Mouse (Mus musculus): ENCODE results near the gene Faap24. TPM values are rescaled to one million over a fixed set of nuclear protein-coding genes. Genes with fewer than 3 reads are reported as not detected.

The Faap24 gene
- polyA plus RNA-seq, 1 experiment from 2014 or later, result 21.3 TPM

DNA sequence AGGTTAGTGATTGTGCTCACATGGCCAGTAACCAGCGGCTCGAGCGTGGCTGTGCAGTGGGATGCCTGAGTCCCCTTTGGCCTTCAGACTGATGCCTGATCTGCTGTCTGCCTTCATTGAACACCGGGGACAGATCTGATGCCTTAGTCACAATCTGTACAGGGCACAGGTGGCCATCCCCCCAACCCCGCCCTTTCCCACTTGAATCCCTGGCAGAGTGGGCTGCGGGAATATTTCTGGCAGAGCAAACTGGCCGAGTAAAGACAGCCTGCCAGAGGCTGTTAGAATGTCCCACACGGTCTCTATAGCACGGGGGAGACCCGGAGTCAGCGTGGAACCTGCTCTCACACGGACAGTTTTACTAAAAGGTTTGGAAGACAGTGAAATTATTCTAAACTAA is 39.0 kb downstream of the Faap24 start:
- Histone ChIP-seq H3K4me2 (ENCODE audit: low read length) (no peak overlapping the region), H3K9ac (ENCODE audit: low read length) (no peak overlapping the region), H3K27me3 (replicated peaks; ENCODE audit: control insufficient read depth, insufficient read depth, low read length) (no peaks in the 10 kb centered on the region), H3K9me3 (ENCODE audit: control insufficient read depth, low read length) (no peaks in the 10 kb centered on the region), H3K36me3 (ENCODE audit: control insufficient read depth, insufficient read depth, low read length) (no peaks in the 10 kb centered on the region), H3K4me3 (ENCODE audit: low read depth, low read length) (no peak overlapping the region), H3K4me1 (replicated peaks; ENCODE audit: control insufficient read depth, insufficient read depth, low read length) (0 out of 2 replicates have a peak, but pooled peaks cover 3% of the 10 kb centered on the region), H3K27ac (ENCODE audit: low read depth) (no peak overlapping the region)
- WGBS, result 87% methylated on average over 12 of the region's 12 CpGs
- ATAC-seq (replicated peaks; ENCODE audit: low FRiP score, low TSS enrichment, low read depth), result no peak
- DNase-seq (ENCODE audit: low spot score), result no peak

DNA sequence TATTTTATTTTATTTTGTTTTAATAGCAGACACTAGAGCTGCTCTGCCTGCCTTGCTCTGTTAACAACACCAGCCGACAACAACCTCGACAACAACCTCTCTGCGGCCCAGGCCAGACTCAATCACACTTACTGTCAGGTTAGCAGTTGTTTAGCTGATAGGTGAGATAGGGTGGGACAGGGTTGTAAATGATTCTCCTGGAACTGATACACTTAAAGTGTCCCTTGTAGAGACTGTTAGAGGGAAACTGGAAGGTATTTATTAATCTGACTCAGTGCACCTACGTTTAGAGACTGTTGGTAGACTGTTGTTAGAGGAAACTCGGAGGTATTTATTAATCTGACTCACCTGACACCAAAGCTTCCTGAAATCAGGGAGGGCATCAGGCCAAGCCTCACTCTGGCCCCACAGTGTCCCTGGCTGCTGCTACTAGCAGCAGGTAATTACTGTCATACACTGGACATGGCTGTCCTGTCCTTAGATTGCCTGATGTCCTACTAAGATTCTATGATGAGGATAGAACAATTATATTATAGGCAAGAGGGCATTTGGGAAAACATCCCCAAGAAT is 41.2 kb downstream of the Faap24 start:
- DNase-seq (ENCODE audit: low spot score), result no peak
- Histone ChIP-seq H3K27me3 (replicated peaks; ENCODE audit: control insufficient read depth, insufficient read depth, low read length) (no peaks in the 10 kb centered on the region), H3K36me3 (ENCODE audit: control insufficient read depth, insufficient read depth, low read length) (no peaks in the 10 kb centered on the region), H3K4me3 (ENCODE audit: low read depth, low read length) (no peak overlapping the region), H3K9me3 (ENCODE audit: control insufficient read depth, low read length) (no peaks in the 10 kb centered on the region), H3K27ac (ENCODE audit: low read depth) (peak overlapping the region; percentile 67; the same call in 1 of the 2 replicates), H3K4me2 (ENCODE audit: low read length) (no peak overlapping the region), H3K4me1 (replicated peaks; ENCODE audit: control insufficient read depth, insufficient read depth, low read length) (no peaks in the 10 kb centered on the region), H3K9ac (ENCODE audit: low read length) (no peak overlapping the region)
- peak; percentile 71 for ATAC-seq (replicated peaks; ENCODE audit: low FRiP score, low TSS enrichment, low read depth)
- 25% methylated on average over 5 of the region's 5 CpGs for WGBS

DNA sequence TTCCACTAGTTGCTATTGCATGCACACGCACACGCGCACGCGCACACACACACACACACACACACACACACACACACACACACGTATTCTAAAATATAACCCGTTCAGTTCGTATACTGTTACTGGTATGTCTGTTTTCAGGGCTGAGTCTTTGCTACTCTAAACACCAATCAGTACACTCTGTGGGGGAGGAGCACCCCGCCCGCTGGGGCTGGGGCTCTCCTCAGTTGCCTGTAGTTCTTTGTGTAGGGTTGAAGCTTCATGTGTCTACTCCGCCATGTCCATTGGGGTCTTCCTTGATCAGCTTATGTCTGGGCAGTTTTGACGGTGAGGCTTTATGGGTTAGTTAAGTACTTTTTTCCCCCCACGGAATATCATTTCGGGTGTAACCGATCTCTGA is 43.3 kb downstream of the Faap24 start:
- Histone ChIP-seq H3K9ac (ENCODE audit: low read length) (no peak overlapping the region), H3K4me2 (ENCODE audit: low read length) (no peak overlapping the region), H3K4me3 (ENCODE audit: low read depth, low read length) (no peak overlapping the region), H3K27me3 (replicated peaks; ENCODE audit: control insufficient read depth, insufficient read depth, low read length) (no peaks in the 10 kb centered on the region), H3K9me3 (ENCODE audit: control insufficient read depth, low read length) (no peaks in the 10 kb centered on the region), H3K36me3 (ENCODE audit: control insufficient read depth, insufficient read depth, low read length) (no peaks in the 10 kb centered on the region), H3K27ac (ENCODE audit: low read depth) (no peak overlapping the region), H3K4me1 (replicated peaks; ENCODE audit: control insufficient read depth, insufficient read depth, low read length) (0 out of 2 replicates have a peak, but pooled peaks cover 2% of the 10 kb centered on the region)
- DNase-seq (ENCODE audit: low spot score) (no peak), ATAC-seq (replicated peaks; ENCODE audit: low FRiP score, low TSS enrichment, low read depth) (no peak)
- WGBS, result 91% methylated on average over 15 of the region's 15 CpGs

DNA sequence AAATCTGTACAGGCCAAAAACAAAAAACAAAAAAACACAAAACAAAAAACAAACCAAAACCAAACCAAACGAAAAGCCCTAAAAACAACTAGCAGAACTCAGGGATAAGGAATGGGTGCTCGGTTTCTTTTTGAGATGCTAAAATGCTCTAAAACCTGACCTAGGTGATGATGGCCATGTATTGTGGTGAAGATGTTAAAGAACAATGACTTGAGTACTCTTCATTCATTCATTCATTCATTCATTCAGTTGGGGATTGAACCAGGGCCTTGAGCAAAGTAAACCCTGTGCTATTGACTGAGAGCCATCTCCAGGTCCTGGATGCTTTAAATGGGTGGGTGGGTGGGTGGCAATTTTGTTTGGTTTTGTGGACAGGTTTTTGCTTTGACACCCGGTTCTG is 45.5 kb downstream of the Faap24 start:
- ATAC-seq (replicated peaks; ENCODE audit: low FRiP score, low TSS enrichment, low read depth) (no peak), DNase-seq (ENCODE audit: low spot score) (no peak)
- H3K4me2 ChIP-seq (ENCODE audit: low read length), result no peak overlapping the region
- H3K9ac ChIP-seq (ENCODE audit: low read length), result no peak overlapping the region
- no peaks in the 10 kb centered on the region for H3K9me3 ChIP-seq (ENCODE audit: control insufficient read depth, low read length)
- 0 out of 2 replicates have a peak, but pooled peaks cover 2% of the 10 kb centered on the region for H3K4me1 ChIP-seq (replicated peaks; ENCODE audit: control insufficient read depth, insufficient read depth, low read length)
- no peaks in the 10 kb centered on the region for H3K36me3 ChIP-seq (ENCODE audit: control insufficient read depth, insufficient read depth, low read length)
- H3K27me3 ChIP-seq (replicated peaks; ENCODE audit: control insufficient read depth, insufficient read depth, low read length), result no peaks in the 10 kb centered on the region
- no peak overlapping the region for H3K4me3 ChIP-seq (ENCODE audit: low read depth, low read length)
- 84% methylated on average over 3 of the region's 3 CpGs for WGBS
- no peak overlapping the region for H3K27ac ChIP-seq (ENCODE audit: low read depth)

DNA sequence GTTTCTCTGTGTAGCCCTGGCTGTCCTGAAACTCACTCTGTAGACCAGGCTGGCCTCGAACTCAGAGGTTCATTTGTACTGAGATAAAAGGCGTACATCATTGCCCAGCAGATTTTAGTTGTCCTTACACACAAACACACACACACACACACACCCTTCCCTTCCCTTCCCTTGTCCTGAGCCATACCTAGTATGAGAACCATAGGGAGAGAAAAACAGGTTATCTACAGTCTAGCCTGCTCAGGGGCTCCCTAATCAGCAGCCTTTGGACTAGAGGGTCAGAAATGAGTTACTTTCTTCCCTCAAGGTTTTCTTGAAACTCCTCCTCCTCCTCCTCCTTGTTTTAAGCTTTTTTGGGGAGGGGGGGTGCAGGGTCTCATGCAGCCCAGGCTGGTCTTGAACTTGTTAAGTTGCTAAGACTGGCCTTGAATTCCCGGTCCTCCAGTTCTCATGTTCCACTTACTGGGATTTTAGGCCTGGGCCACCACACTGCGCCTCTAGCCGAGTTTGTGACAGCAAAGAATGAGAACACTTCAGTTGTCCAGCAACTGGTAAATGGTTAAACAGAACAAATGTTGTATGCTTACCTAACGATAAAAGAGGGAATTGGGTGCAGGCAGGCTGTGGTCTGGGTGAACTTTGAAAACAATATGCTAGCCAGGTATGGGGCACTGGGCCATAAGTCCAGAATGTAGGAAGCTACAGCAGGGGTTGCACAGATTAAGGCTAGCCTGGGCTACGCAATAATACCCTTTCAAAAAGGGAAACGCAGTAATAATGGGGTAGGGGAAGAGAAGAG is 46.6 kb downstream of the Faap24 start:
- Histone ChIP-seq H3K27me3 (replicated peaks; ENCODE audit: control insufficient read depth, insufficient read depth, low read length) (no peaks in the 10 kb centered on the region), H3K4me2 (ENCODE audit: low read length) (no peak overlapping the region), H3K4me3 (ENCODE audit: low read depth, low read length) (no peak overlapping the region), H3K27ac (ENCODE audit: low read depth) (peak overlapping the region; percentile 43; the same call in 1 of the 2 replicates), H3K9ac (ENCODE audit: low read length) (no peak overlapping the region), H3K9me3 (ENCODE audit: control insufficient read depth, low read length) (no peaks in the 10 kb centered on the region), H3K4me1 (replicated peaks; ENCODE audit: control insufficient read depth, insufficient read depth, low read length) (0 out of 2 replicates have a peak, but pooled peaks cover 2% of the 10 kb centered on the region), H3K36me3 (ENCODE audit: control insufficient read depth, insufficient read depth, low read length) (no peaks in the 10 kb centered on the region)
- ATAC-seq (replicated peaks; ENCODE audit: low FRiP score, low TSS enrichment, low read depth) (no peak), DNase-seq (ENCODE audit: low spot score) (no peak)
- WGBS, result 74% methylated on average over 8 of the region's 8 CpGs

DNA sequence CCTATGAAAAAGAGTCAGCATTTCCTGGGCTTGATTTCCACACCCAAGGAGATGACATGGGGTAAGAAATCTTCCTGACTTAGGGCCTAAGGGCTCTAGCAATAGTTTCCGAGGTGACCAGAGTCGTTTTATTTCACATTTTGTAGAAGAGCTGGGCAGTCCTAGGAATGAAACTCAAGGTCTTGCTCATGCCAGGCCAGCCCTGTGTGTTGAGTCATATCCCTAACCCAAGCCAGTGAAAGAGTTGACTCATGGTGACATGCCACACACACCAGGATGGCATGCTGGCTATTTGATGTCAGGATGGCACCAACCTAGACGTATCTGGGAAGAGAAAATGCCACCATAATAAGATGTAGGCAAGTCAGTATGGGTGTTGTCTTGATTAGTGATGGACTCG is 47.6 kb downstream of the Faap24 start:
- no peak for ATAC-seq (replicated peaks; ENCODE audit: low FRiP score, low TSS enrichment, low read depth)
- H3K4me3 ChIP-seq (ENCODE audit: low read depth, low read length), result no peak overlapping the region
- no peaks in the 10 kb centered on the region for H3K27me3 ChIP-seq (replicated peaks; ENCODE audit: control insufficient read depth, insufficient read depth, low read length)
- H3K27ac ChIP-seq (ENCODE audit: low read depth), result peak overlapping the region; percentile 45
- DNase-seq (ENCODE audit: low spot score), result no peak
- H3K9me3 ChIP-seq (ENCODE audit: control insufficient read depth, low read length), result no peaks in the 10 kb centered on the region
- H3K4me1 ChIP-seq (replicated peaks; ENCODE audit: control insufficient read depth, insufficient read depth, low read length), result 0 out of 2 replicates have a peak, but pooled peaks cover 2% of the 10 kb centered on the region
- no peak overlapping the region for H3K9ac ChIP-seq (ENCODE audit: low read length)
- WGBS, result 88% methylated on average over 4 of the region's 4 CpGs
- no peak overlapping the region for H3K4me2 ChIP-seq (ENCODE audit: low read length)
- H3K36me3 ChIP-seq (ENCODE audit: control insufficient read depth, insufficient read depth, low read length), result no peaks in the 10 kb centered on the region

DNA sequence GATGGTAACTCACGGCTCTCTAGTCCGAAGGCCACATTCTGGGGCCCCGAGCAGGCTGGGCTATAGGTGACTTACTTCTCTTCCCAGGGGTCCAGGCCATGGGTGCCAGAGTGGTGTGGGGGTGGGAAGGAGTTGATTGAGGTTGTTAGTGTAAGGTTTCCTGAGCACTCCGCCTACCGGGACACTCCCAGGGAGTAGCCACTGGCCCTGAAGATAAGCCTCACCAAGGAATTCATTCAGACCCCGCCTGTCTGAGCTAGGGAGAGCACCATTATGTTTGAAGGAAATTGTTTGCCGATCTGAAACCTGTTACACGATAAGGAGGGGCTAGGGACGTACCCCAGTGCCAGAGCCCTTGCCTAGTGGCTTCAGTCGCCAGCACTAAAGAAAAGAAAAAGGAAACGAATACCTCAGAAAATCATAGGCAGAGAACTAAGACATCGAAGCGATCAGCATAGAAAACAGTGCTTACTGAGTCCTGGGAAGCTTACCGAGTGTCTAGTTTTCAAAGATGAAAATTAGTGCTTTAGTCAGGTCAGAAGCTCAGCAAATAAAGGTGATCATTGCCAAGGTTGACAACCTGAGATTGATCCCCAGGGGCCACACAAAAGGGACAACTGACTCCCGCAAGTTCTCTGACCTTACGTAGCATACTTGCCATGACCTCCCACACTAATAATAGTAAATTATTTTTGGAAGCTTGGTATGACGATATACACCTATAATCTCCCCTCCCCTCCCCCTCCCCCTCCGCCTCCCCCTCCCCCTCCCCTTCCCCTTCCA is 48.5 kb downstream of the Faap24 start:
- Histone ChIP-seq H3K4me1 (replicated peaks; ENCODE audit: control insufficient read depth, insufficient read depth, low read length) (0 out of 2 replicates have a peak, but pooled peaks cover 2% of the 10 kb centered on the region), H3K9ac (ENCODE audit: low read length) (no peak overlapping the region), H3K9me3 (ENCODE audit: control insufficient read depth, low read length) (no peaks in the 10 kb centered on the region), H3K4me2 (ENCODE audit: low read length) (peak overlapping the region; percentile 15), H3K36me3 (ENCODE audit: control insufficient read depth, insufficient read depth, low read length) (no peaks in the 10 kb centered on the region), H3K4me3 (ENCODE audit: low read depth, low read length) (no peak overlapping the region), H3K27ac (ENCODE audit: low read depth) (peak overlapping the region; percentile 64; the same call in 1 of the 2 replicates), H3K27me3 (replicated peaks; ENCODE audit: control insufficient read depth, insufficient read depth, low read length) (no peaks in the 10 kb centered on the region)
- WGBS, result 57% methylated on average over 17 of the region's 18 CpGs
- no peak for DNase-seq (ENCODE audit: low spot score)
- peak; percentile 64 for ATAC-seq (replicated peaks; ENCODE audit: low FRiP score, low TSS enrichment, low read depth)

DNA sequence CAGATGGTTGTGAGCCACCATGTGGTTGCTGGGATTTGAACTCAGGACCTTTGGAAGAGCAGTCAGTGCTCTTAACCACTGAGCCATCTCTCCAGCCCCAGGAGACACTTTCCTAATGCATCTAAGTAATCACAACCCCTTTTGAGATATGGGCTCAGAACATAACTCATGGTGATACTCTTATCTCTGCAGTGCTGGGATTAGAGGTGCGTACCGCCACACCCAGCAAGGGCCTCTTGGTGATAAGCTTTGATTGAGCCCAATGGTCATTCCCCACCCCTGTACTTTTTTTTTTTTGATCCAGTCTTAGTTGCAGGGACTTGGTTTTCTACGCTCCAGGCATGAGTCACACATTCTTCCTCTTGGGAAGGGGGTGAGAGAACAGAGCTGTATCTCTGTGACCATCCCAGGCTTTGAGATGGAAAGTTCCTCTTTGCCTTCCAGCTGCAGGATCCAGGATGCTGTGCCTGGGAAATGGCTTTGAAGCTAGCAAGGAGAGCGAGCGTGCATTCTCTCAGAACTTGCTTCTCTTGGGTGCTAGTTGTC is 51.8 kb downstream of the Faap24 start:
- no peak overlapping the region for H3K4me2 ChIP-seq (ENCODE audit: low read length)
- H3K9me3 ChIP-seq (ENCODE audit: control insufficient read depth, low read length), result no peaks in the 10 kb centered on the region
- DNase-seq (ENCODE audit: low spot score) (no peak), ATAC-seq (replicated peaks; ENCODE audit: low FRiP score, low TSS enrichment, low read depth) (peak; percentile 48; the same call in 1 of the 2 replicates)
- 0 out of 2 replicates have a peak overlapping the region, but pooled peaks have one; percentile 18 for H3K27ac ChIP-seq (ENCODE audit: low read depth)
- H3K4me3 ChIP-seq (ENCODE audit: low read depth, low read length), result no peak overlapping the region
- H3K4me1 ChIP-seq (replicated peaks; ENCODE audit: control insufficient read depth, insufficient read depth, low read length), result 0 out of 2 replicates have a peak, but pooled peaks cover 2% of the 10 kb centered on the region
- H3K9ac ChIP-seq (ENCODE audit: low read length), result no peak overlapping the region
- H3K27me3 ChIP-seq (replicated peaks; ENCODE audit: control insufficient read depth, insufficient read depth, low read length), result no peaks in the 10 kb centered on the region
- no peaks in the 10 kb centered on the region for H3K36me3 ChIP-seq (ENCODE audit: control insufficient read depth, insufficient read depth, low read length)
- WGBS, result 76% methylated on average over 5 of the region's 5 CpGs
